Mouse (Mus musculus) B cell, adult 62 days (primary cell): ENCODE measurements around the gene Slc6a2. TPM values are rescaled to one million over a fixed set of nuclear protein-coding genes. Genes with fewer than 3 reads are reported as not detected.

Experiments
- total RNA-seq: library from RNA; stranded (reverse); gene quantifications from 4 replicates; pipeline ENCODE4 v1.2.4, GENCODE M21; 2023

The Slc6a2 gene
- not detected in 4 replicates for total RNA-seq

DNA sequence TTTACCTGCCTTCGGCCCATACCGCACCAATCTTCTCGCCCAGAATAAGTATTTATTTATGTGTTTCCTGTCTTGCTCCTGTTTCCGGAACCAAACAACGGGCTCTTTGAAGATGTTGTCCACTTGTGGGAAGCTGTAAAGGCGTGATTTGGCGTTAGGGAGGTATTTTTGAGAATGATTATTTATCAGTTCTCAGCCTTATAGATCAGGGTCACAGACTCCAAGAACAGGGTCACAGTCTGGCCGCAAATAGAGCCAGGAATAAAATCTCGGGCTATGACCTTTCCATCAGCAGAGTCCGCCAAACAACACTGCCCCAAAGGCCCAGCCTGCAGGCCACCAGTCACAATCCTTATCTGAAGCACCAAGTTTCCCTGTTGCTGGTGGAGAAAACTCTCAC, at the start of gene Slc6a2:
Gene Slc6a2 (plus strand): TSS at position 301 of the 400 bp plus-strand sequence.

DNA sequence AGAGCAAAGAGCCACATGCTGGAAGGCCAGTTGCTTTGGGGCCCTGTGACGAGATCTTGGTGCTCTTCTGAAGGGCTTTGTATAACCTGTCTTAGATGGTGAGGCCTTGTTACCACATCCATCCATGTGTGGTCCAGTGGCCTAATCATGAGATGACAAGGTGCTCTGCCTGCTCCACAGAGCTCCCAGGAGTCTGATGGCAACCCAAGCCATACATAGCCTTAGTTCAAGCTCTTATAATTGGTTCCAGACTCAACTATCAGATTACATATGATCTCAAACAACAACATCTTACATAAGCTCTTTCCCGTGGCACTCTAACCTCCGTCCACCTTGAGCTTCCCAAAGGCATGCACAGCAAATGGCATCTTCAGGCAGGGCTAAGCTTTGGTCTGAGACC, 88.2 kb downstream of the Slc6a2 start, which contains the start of gene Ces1a:
Gene Ces1a (minus strand): TSS at position 101 of the 400 bp plus-strand sequence.

Other genes with a start within 250 kb of the Slc6a2 start
- not detected in 4 replicates for gene Mmp2, start 132.8 kb upstream of the Slc6a2 start, total RNA-seq
- gene Lpcat2, start 104.7 kb upstream of the Slc6a2 start, total RNA-seq, result 10.6 to 15.8 TPM (median 11.5 TPM) in 4 replicates
- 1.2 to 1.8 TPM (median 1.5 TPM) in 4 replicates for gene Capns2, start 58.7 kb upstream of the Slc6a2 start, total RNA-seq
- not detected in 4 replicates for gene Ces1a, start 88.1 kb downstream of the Slc6a2 start, total RNA-seq
- not detected in 4 replicates for gene Ces1b, start 119.9 kb downstream of the Slc6a2 start, total RNA-seq
- not detected in 4 replicates for gene Ces1c, start 171.2 kb downstream of the Slc6a2 start, total RNA-seq
- gene Ces1d, start 237.8 kb downstream of the Slc6a2 start, total RNA-seq, result not detected in 4 replicates